Mouse (Mus musculus): ENCODE results near the gene Esrrg.

Esrrg gene

GRCm38 (mm10) chr1:187907407-187907806, 298.8 kb downstream of the Esrrg start:
- no peak for DNase-seq (ENCODE audit: low spot score in 2 of 2)

DNA sequence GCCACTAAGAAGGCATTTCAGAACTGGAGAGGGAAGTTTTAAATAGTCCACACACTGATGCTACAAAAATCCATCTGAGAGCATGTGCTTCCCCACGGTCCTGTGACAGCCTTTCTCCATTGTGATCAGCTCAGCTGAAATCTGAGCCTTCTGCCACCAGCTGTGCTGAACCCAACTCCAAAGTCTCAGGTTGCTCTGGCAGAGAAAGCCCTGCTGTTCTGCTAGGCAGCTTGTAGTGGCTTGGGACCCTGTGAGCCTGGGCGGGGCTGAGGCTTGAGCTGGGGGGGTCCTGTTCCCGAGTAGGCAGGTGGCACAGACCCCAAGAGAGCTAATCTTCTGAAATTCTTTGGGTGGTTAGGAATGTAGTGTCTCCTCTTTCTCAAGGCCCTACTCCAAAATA, 299.3 kb downstream of the Esrrg start:
- no peak for DNase-seq (ENCODE audit: low spot score in 2 of 2)

- DNase-seq (ENCODE audit: low spot score in 2 of 2): peak in 1 of 2 experiments; percentile 8
Measured at GRCm38 (mm10) chr1:187910718-187911117, 302.1 kb downstream of the Esrrg start.

GRCm38 (mm10) chr1:187911201-187911600, 302.6 kb downstream of the Esrrg start:
- DNase-seq (ENCODE audit: low spot score in 2 of 2): no peak

GRCm38 (mm10) chr1:187918303-187918702, 309.7 kb downstream of the Esrrg start:
- no peak for DNase-seq (ENCODE audit: low spot score in 2 of 2)

GRCm38 (mm10) chr1:187918939-187919338, 310.3 kb downstream of the Esrrg start:
- DNase-seq (ENCODE audit: low spot score in 2 of 2): no peak

- no peak for DNase-seq (ENCODE audit: low spot score in 2 of 2)
Measured at GRCm38 (mm10) chr1:187920156-187920777, 311.7 kb downstream of the Esrrg start.

DNA sequence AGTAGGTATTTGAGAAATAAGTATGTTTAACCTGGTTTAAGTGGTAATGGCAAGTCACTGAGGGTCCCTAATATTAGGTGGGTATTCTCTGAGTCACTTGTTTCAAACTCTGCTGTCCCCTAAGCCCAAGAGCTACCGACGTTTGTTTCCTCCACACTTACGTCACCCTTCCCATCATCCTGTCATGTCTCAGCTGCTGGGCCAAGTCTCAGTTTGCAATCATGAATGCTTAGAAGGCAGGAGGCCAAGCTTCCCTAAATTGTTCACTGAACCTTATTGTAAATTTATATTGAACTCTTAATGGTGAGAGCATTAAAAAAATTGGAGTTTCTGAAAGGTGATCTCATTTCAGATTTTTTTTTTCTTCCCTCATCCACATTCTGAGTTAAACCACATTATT, 322.6 kb downstream of the Esrrg start:
- DNase-seq (ENCODE audit: low spot score in 2 of 2): no peak

GRCm38 (mm10) chr1:187938652-187939051, 330.1 kb downstream of the Esrrg start:
- DNase-seq (ENCODE audit: low spot score in 2 of 2): no peak

DNA sequence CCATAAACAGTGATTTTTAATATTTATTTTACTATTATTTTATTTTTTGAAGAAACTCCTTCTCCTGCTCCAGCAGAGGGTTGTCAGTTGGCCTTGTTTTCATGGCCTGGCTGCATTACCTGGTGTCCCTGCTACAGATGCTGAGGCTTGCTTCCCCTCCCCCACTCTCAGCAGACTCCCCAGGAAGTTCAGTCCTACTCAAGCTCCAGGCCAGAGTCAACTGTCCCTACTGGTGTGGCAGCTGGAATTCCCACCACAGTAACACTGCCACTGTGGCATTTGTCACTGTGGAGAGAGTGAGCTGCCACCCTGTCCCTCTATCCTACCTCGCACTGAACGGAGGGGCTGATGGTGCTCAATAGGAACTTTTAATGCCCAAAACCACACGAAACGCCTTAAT, 330.5 kb downstream of the Esrrg start:
- no peak for DNase-seq (ENCODE audit: low spot score in 2 of 2)

- no peak for DNase-seq (ENCODE audit: low spot score in 2 of 2)
Measured at GRCm38 (mm10) chr1:187951506-187951905, 342.9 kb downstream of the Esrrg start.

DNA sequence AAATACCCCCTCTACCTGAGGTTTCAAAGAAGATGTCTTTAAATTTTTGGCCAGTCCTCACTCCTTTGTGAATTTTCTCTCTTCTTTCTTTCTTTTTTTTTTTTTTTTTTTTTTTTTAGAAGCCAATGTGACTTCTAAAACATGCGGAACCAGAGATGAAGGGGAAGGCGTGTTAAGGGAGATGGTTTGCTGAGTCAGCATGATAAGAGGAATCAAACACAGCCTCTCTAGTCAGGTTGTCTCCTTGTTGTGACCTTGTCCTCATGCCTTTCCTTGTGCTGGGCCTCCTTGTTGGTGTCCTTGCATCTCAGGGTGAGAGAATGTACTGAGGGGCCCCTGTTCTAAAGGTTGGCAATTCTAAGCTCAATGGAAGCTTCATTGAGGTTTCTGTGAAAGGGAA, 348.1 kb downstream of the Esrrg start:
- DNase-seq (ENCODE audit: low spot score in 2 of 2): no peak

DNA sequence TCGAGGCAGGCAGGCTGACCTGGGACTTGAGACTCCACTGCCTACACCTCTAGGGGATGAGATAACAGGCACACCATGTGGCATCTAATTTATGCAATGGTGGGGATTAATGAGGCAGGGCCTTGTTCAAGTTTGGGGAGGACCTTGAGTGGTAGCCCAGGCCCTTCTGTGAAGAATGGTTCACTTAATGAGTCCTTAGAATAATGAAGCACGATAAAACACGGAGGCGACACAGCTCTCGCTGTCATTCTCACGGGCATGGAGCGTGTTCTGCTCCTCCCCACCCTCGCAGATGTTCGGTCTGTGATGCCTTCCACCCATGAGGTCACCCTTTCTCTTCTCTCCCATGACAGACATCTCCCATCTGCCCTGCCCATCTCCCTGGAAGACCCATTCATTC, 350.6 kb downstream of the Esrrg start:
- no peak for DNase-seq (ENCODE audit: low spot score in 2 of 2)

DNA sequence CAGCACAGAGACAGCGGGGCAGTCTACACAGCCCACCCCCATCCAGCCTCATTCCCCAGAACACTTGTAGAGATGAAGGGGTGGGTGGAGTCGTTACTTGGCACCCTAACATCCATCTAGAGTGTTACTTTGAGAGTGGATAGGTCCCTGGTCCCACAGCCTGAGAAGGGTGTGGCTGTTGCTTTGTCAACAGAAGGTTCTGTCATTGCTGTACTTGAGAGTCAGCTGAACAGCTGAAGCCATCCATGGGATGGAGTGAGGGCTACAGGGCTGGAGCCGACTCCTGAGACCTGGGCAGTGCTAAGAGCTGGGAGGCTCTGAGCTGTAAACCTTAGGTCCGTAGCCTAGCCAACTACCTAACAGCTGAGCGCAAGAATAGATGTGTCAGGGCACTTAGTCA, 352.9 kb downstream of the Esrrg start:
- DNase-seq (ENCODE audit: low spot score in 2 of 2): no peak

DNA sequence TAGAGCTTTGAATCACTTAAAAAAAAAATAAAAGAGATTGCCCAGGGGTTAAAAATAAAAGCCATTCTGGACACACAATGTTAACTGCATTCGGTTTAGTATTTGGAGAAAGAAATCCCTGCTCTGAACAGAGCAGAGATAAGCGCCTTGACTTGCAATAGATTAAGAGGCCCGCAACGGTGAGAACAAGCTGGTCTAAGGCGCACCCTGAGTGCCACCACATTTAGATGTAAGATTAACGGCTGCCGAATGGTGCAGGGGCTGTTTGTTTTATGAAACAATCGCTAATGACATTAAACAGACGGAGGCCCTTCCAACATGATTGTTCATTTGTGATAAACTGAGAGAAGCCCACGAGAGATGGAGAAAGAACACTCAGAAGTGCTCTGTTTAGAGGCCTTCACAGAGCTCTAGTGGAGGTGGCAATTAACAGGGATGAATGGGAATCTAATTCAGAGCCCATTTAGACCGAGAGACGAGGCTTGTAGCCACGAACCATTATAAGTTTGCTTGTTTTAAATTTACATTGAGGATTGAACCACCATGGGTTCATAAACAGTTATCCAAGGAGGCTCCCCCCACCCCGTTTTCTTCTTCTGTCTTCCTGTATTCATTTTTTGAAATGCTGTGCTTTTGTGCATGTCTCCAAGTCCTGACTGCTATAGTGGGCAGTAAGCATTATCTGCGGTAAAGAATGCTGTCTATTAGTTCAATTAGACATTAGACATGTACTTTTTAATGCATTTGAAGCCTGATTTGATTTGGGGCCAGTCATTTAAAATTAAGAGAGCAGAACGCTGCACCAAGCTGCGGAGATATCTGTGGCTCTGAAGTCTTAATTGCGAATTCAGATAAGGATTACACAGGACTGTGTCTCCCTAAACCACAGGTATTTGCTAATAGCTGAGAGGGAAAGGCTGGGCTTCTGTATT, 356.5 kb downstream of the Esrrg start:
- DNase-seq (ENCODE audit: low spot score in 2 of 2): no peak

DNA sequence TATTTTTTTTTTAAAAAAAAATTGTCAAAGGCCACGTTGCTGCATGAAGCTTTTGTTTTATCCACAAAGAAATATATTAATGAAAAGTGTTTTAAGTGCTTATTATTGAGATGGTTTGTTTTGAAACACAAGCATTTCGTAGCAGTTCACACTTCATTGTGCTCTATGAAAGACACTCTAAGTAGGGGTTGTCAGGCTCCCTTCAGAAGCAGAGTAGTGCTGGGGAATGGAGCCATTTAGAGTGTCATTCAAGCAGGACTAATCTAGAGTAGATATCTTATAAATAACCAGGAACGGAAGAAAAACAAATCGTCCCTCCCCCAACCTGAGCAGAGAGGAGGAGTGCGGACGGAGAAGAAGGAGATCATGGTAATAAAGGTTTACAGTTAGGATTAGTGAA, 357.3 kb downstream of the Esrrg start:
- DNase-seq (ENCODE audit: low spot score in 2 of 2): no peak

GRCm38 (mm10) chr1:187968379-187968778, 359.8 kb downstream of the Esrrg start:
- DNase-seq (ENCODE audit: low spot score in 2 of 2): no peak

DNA sequence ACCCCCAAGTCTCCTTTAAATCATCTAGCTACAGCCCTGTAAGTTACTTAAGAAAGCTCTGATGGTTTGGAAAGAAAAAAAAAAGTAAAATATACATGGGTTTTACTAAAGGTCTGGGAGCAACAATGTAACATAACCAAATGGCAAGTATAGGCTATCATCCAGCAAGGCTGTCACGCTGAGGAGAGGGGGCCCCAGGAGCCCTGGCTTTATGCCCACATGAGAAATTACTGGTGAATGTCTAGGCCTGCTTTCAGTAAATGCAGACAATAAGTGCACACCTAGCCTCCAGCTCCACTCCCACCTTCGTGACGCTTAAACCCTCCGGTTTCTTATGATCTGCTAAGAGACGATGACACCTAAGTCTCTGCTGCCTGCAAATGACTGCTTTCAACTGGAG, 360.9 kb downstream of the Esrrg start:
- no peak for DNase-seq (ENCODE audit: low spot score in 2 of 2)

DNA sequence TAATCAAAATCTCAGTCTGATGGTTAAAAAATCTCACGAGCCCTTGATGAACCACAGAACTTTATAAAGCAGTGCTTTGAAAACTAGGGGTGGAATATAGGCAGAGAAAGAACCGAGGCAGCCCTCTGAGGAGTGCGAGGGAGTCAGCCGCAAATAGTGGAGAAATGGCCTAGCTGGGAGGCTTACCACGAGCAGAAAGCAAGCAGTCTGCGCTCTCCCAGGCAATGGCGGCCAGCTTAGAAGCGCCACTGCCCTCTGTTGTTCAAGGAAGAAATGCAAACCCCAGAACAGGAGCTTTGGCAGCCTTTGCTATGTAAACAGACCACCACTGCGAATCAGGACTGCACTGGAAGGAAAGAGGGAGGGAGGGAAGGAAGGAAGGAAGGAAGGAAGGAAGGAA, 365.8 kb downstream of the Esrrg start:
- DNase-seq (ENCODE audit: low spot score in 2 of 2): peak; percentile 7 to 64

DNA sequence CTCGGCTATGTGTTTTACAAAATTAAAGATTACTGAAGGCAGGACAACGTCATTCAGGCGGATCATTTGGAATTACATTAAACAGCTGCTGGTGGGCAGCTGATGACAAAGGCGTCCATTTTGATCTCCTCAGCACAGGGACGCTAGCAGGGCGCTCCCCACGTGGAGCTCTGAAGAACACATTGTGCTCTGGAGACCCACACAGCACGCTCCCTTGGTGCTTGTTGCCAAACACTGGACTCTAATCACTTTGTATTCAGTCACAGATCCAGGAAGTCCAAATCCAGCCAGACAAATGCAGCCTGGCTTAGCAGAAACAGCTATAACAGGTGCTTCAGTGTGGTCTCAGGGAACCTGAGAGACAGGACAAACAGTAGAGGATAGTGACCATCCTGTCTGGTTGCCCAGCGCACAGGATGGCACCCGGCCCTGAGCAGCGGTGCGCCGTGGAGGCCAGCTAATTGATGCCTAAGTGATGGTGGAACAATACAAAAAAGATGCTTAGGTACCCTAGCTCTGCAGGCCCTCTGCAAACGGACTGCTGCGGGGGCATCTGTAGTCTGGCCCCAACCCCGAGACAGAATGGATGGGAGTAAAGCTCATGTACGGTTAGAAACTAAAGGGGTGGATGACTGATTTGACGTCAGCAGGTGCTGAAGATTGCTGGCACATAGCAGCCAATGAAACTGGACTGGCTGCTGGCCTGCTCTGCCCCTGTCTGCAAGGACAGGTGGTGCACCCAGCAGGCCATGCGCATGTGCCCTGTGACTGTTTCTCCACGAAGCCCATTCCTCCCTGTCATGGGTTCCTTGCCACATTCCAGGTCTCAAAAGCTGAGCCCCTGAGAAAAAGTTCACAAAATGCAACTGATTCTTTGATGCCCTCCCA, 367.1 kb downstream of the Esrrg start:
- no peak for DNase-seq (ENCODE audit: low spot score in 2 of 2)

- DNase-seq (ENCODE audit: low spot score in 2 of 2): no peak
Measured at GRCm38 (mm10) chr1:187976353-187976730, 367.8 kb downstream of the Esrrg start.

GRCm38 (mm10) chr1:187981028-187981427, 372.4 kb downstream of the Esrrg start:
- no peak for DNase-seq (ENCODE audit: low spot score in 2 of 2)

Data from frontal cortex, postnatal 10 days (tissue).